Mouse (Mus musculus) kidney, embryonic 16.5 days (tissue): ENCODE results near the gene Eif3b. TPM values are rescaled to one million over a fixed set of nuclear protein-coding genes. Genes with fewer than 3 reads are reported as not detected.
A peak's percentile ranks its signal among the peaks of the same experiment; 100 is the strongest.
"Not testable (repeated sequence)": the region's sequence is repeated elsewhere in the genome, so short reads cannot be mapped to it uniquely, and the experiment has no call there.

Experiments
- ATAC-seq: fragments of 200-750 bp; cut with Nextera tagmentation; 2 replicates; pipeline ENCODE4 v1.8.0; 2017; ENCODE audit warnings: moderate TSS enrichment; ENCODE audit not compliant: low FRiP score, low TSS enrichment
- H3K27ac ChIP-seq: fragments of 300-500 bp; sonication (generic); 2 replicates; pipeline ENCODE4 v1.5.1; 2014; ENCODE audit warnings: low read length
- H3K27me3 ChIP-seq: fragments of 300-500 bp; sonication (generic); 2 replicates; pipeline ENCODE4 v1.6.1; 2014; ENCODE audit warnings: low read length, control low read depth, mixed read lengths; ENCODE audit not compliant: insufficient read depth
- H3K36me3 ChIP-seq: fragments of 300-500 bp; sonication (generic); 2 replicates; pipeline ENCODE4 v1.6.1; 2014; ENCODE audit warnings: low read length, control low read depth, mixed read lengths; ENCODE audit not compliant: insufficient read depth
- H3K4me1 ChIP-seq: fragments of 300-500 bp; sonication (generic); 2 replicates; pipeline ENCODE4 v1.6.1; 2014; ENCODE audit warnings: low read length, control low read depth, mixed read lengths; ENCODE audit not compliant: insufficient read depth
- H3K4me2 ChIP-seq: fragments of 300-500 bp; sonication (generic); replicated peaks from 2 replicates; pipeline ENCODE4 v1.6.1; 2014; ENCODE audit warnings: low read depth, low read length
- H3K4me3 ChIP-seq: fragments of 300-500 bp; sonication (generic); 2 replicates; pipeline ENCODE4 v1.5.1; 2014; ENCODE audit warnings: mild to moderate bottlenecking, low read length
- H3K9ac ChIP-seq: fragments of 300-500 bp; sonication (generic); replicated peaks from 2 replicates; pipeline ENCODE4 v1.6.1; 2014; ENCODE audit warnings: low read length
- H3K9me3 ChIP-seq: fragments of 300-500 bp; sonication (generic); 2 replicates; pipeline ENCODE4 v1.6.1; 2016; ENCODE audit warnings: low read length, control low read depth
- WGBS: fragments of 180-500 bp; shearing (Covaris S2); extraction: QIAGEN DNeasy Blood & Tissue Kit; methylation state at CpG from one replicate; pipeline ENCODE4 v1.1.7; 2014; 5-methylcytosine and 5-hydroxymethylcytosine counted together
- polyA plus RNA-seq: library from polyadenylated mRNA; unstranded; fragments of >200 nt; fragmentation: Nextera tagmentation; extraction: Ambion mirVana; gene quantifications from 2 replicates; pipeline ENCODE4 v1.2.1, GENCODE M21; 2015

Gene Eif3b
- polyA plus RNA-seq, 1 experiment from 2014 or later, result 112 TPM

- Histone ChIP-seq H3K4me3 (peak overlapping the region; percentile 100), H3K9me3 (no peaks in the 10 kb centered on the region; the same call in 1 of the 2 replicates), H3K9ac (peak overlapping the region; percentile 97), H3K36me3 (peaks cover 7% of the 10 kb centered on the region; the same call in 1 of the 2 replicates), H3K27me3 (no peaks in the 10 kb centered on the region), H3K27ac (peak overlapping the region; percentile 98), H3K4me1 (peaks cover 24% of the 10 kb centered on the region), H3K4me2 (peak overlapping the region; percentile 87)
- ATAC-seq, result peak; percentile 55
- WGBS, result 0% methylated on average over 62 of the region's 62 CpGs
Measured at GRCm38 (mm10) chr5:140419442-140420080, 433 bp downstream of the Eif3b start.

- Histone ChIP-seq H3K4me2 (peak overlapping the region; percentile 87), H3K36me3 (peaks cover 7% of the 10 kb centered on the region), H3K27ac (no peak overlapping the region), H3K4me1 (peaks cover 24% of the 10 kb centered on the region), H3K9me3 (no peaks in the 10 kb centered on the region; the same call in 1 of the 2 replicates), H3K9ac (peak overlapping the region; percentile 97), H3K27me3 (no peaks in the 10 kb centered on the region), H3K4me3 (peak overlapping the region; percentile 100)
- WGBS, result 61% methylated on average over 4 of the region's 4 CpGs
- ATAC-seq, result no peak
Measured at GRCm38 (mm10) chr5:140420616-140421015, 1.5 kb downstream of the Eif3b start.

GRCm38 (mm10) chr5:140425016-140425783 lies 6.1 kb downstream of the Eif3b start:
- peaks cover 44% of the 10 kb centered on the region for H3K36me3 ChIP-seq
- no peaks in the 10 kb centered on the region for H3K27me3 ChIP-seq
- H3K27ac ChIP-seq, result no peak overlapping the region
- H3K4me3 ChIP-seq, result no peak overlapping the region
- H3K9ac ChIP-seq, result no peak overlapping the region
- WGBS, result 95% methylated on average over 17 of the region's 17 CpGs
- H3K4me1 ChIP-seq, result peaks cover 16% of the 10 kb centered on the region
- no peak overlapping the region for H3K4me2 ChIP-seq
- no peak for ATAC-seq
- H3K9me3 ChIP-seq, result no peaks in the 10 kb centered on the region; the same call in 1 of the 2 replicates

GRCm38 (mm10) chr5:140439117-140439516 lies 20.0 kb downstream of the Eif3b start:
- not testable (repeated sequence) for H3K4me2 ChIP-seq, H3K4me1 ChIP-seq, H3K27me3 ChIP-seq, H3K9me3 ChIP-seq, H3K27ac ChIP-seq, ATAC-seq, H3K4me3 ChIP-seq, H3K9ac ChIP-seq
- H3K36me3 ChIP-seq, result peaks cover 82% of the 10 kb centered on the region
- WGBS, result 86% methylated on average over 2 of the region's 6 CpGs

- peaks cover 66% of the 10 kb centered on the region for H3K36me3 ChIP-seq
- no peaks in the 10 kb centered on the region for H3K9me3 ChIP-seq
- no peak overlapping the region for H3K4me3 ChIP-seq
- H3K9ac ChIP-seq, result no peak overlapping the region
- no peak overlapping the region for H3K27ac ChIP-seq
- no peak overlapping the region for H3K4me2 ChIP-seq
- H3K27me3 ChIP-seq, result no peaks in the 10 kb centered on the region
- no peaks in the 10 kb centered on the region for H3K4me1 ChIP-seq
- 93% methylated on average over 3 of the region's 3 CpGs for WGBS
- no peak for ATAC-seq
Measured at GRCm38 (mm10) chr5:140441406-140441805, 22.3 kb downstream of the Eif3b start.

GRCm38 (mm10) chr5:140444012-140444411 lies 24.9 kb downstream of the Eif3b start:
- ATAC-seq, result no peak

GRCm38 (mm10) chr5:140445345-140445744 lies 26.2 kb downstream of the Eif3b start, which contains the start of gene Gm4869:
Gene Gm4869 (plus strand): TSS chr5:140445645.
- Histone ChIP-seq H3K27me3 (no peaks in the 10 kb centered on the region), H3K4me2 (no peak within 1 kb of the TSS), H3K4me3 (no peak within 1 kb of the TSS), H3K4me1 (no peaks in the 10 kb centered on the region), H3K36me3 (peaks cover 37% of the 10 kb centered on the region), H3K9me3 (no peaks in the 10 kb centered on the region), H3K9ac (no peak within 1 kb of the TSS), H3K27ac (no peak within 1 kb of the TSS)
- no peak for ATAC-seq
- 82% methylated on average over 5 of the region's 5 CpGs for WGBS

More at GRCm38 (mm10) chr5:140444012-140444411, 24.9 kb downstream of the Eif3b start:
- H3K9me3 ChIP-seq, result no peaks in the 10 kb centered on the region
- H3K4me2 ChIP-seq, result no peak overlapping the region
- peaks cover 46% of the 10 kb centered on the region for H3K36me3 ChIP-seq
- H3K9ac ChIP-seq, result no peak overlapping the region
- H3K4me3 ChIP-seq, result no peak overlapping the region
- no peak overlapping the region for H3K27ac ChIP-seq
- H3K4me1 ChIP-seq, result no peaks in the 10 kb centered on the region
- no peaks in the 10 kb centered on the region for H3K27me3 ChIP-seq
- 86% methylated on average over 4 of the region's 4 CpGs for WGBS

- Histone ChIP-seq H3K27ac (no peak overlapping the region), H3K9ac (no peak overlapping the region), H3K4me1 (no peaks in the 10 kb centered on the region), H3K4me2 (no peak overlapping the region), H3K4me3 (no peak overlapping the region), H3K9me3 (no peaks in the 10 kb centered on the region), H3K36me3 (peaks cover 30% of the 10 kb centered on the region), H3K27me3 (no peaks in the 10 kb centered on the region)
- WGBS, result 72% methylated on average over 7 of the region's 7 CpGs
- ATAC-seq, result no peak
Measured at GRCm38 (mm10) chr5:140446054-140446453, 26.9 kb downstream of the Eif3b start.

GRCm38 (mm10) chr5:140454488-140454887 lies 35.4 kb downstream of the Eif3b start:
- H3K4me1 ChIP-seq, result no peaks in the 10 kb centered on the region
- no peak overlapping the region for H3K4me2 ChIP-seq
- no peak overlapping the region for H3K9ac ChIP-seq
- H3K36me3 ChIP-seq, result no peaks in the 10 kb centered on the region
- H3K4me3 ChIP-seq, result no peak overlapping the region
- peak overlapping the region; percentile 56; the same call in 1 of the 2 replicates for H3K27ac ChIP-seq
- H3K9me3 ChIP-seq, result no peaks in the 10 kb centered on the region
- ATAC-seq, result no peak
- no peaks in the 10 kb centered on the region for H3K27me3 ChIP-seq

- 72% methylated on average over 2 of the region's 2 CpGs for WGBS
- ATAC-seq, result no peak
Measured at GRCm38 (mm10) chr5:140455466-140455865, 36.3 kb downstream of the Eif3b start.

More at GRCm38 (mm10) chr5:140455466-140455865, 36.3 kb downstream of the Eif3b start:
- H3K27ac ChIP-seq, result no peak overlapping the region
- H3K4me3 ChIP-seq, result no peak overlapping the region
- no peaks in the 10 kb centered on the region for H3K9me3 ChIP-seq
- no peaks in the 10 kb centered on the region for H3K4me1 ChIP-seq
- no peak overlapping the region for H3K4me2 ChIP-seq
- H3K36me3 ChIP-seq, result no peaks in the 10 kb centered on the region
- H3K27me3 ChIP-seq, result no peaks in the 10 kb centered on the region
- no peak overlapping the region for H3K9ac ChIP-seq
